Mouse (Mus musculus): ENCODE results near the gene Golim4.

GRCm38 (mm10) chr3:75912786-75913185 is 44.0 kb downstream of the Golim4 start:
- TF ChIP-seq CTCF (IDR thresholded peaks at IDR 0.05 in 2 of 3, conservative IDR thresholded peaks at IDR 0.05 in 1 of 3; ENCODE audit: control insufficient read depth in 1 of 3, insufficient read depth in 1 of 3, low read depth in 2 of 3, low read length in 3 of 3, poor library complexity in 1 of 3, severe bottlenecking in 1 of 3) (no peak), GATA1 (IDR thresholded peaks at IDR 0.05; ENCODE audit: low read depth, low read length) (no peak), POLR2A (IDR thresholded peaks at IDR 0.05; ENCODE audit: control insufficient read depth in 1 of 2, insufficient read depth in 1 of 2, low read depth in 1 of 2, low read length in 2 of 2, poor library complexity in 1 of 2) (no peak), NELFE (IDR thresholded peaks at IDR 0.05; ENCODE audit: low read depth, low read length) (no peak), ELF1 (IDR thresholded peaks at IDR 0.05; ENCODE audit: low read depth, low read length) (no peak)
